Mouse (Mus musculus): ENCODE data around the gene Fxyd3.

Fxyd3 gene

GRCm38 (mm10) chr7:31098697-31099611 lies 22.4 kb upstream of the Fxyd3 start:
- in situ Hi-C loops (cut with MboI, MseI): loop anchor here (5.0 kb wide), 1 partner anchor 107 kb away; no protein-coding TSS in a partner anchor

- in situ Hi-C loops (cut with MboI, MseI): loop anchor here (5.0 kb wide), 1 partner anchor 105 kb away; no protein-coding TSS in a partner anchor
Measured at GRCm38 (mm10) chr7:31097583-31098248, 21.2 kb upstream of the Fxyd3 start.

DNA sequence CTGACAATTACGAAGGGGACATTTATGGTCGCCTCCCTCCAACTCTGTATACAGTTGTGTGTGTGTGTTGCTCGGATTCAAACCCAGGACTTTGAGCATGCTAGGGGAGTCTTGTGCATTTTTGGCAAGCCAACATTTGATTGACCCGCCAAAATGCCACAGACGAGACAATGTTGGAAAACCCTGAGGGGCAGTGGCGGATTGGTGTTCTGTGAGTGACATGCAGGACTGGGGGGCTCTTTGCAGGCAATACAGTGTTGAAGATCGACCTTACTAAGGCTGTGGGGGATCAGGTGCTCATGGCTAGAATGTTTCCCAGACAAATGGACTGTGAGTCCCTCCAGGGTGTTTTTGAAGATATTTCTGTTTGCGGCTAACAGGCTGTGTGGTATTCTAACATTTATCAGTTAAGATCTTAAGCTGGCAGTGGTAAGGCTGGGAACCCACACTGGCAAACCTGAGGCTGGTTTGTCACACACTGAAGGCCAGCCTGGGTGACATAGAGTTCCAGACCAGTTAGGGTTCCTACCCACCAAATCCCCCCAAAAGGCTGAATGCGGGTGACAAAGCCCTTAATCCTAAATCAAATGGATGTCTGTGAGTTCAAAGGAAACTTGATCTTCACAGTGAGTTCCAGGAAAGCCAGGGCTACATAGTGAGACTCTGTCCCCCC lies 20.5 kb upstream of the Fxyd3 start:
- in situ Hi-C loops (cut with MboI, MseI): loop anchor here (5.0 kb wide), 1 partner anchor 105 kb away; no protein-coding TSS in a partner anchor

DNA sequence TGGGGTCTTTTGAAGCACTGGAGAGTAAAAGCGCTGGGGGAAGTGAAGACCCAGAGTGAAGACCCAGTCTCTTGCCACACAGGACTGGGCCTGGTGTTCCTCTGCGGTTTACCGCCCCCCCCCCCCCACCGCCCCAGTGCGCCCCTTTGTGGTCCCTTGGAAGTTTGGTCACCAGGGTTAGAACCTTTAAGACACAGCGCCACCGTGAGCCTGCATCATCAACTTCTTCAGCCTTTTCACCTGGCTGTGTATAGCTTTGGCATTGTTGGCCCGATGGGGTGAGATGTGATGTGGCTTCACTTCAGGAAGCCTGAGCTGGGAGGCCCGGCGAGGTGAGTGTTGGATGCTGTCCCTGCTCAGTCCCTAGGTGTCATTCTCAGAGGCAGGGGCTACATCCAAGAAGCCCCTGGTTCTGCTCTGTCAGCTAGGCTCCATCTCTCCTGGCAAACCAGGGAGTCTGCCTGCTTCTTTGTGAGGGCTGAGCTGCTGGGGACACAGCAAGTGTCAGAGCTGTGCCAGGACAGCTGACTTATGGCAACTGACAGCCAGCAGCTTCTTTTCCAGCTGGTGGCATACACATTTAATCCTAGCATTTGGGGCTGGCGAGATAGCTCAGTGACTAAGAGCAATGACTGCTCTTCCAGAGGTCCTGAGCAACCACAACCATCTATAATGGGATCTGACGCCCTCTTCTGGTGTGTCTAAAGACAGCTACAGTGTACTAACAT lies 18.4 kb upstream of the Fxyd3 start:
- in situ Hi-C loops (cut with MboI, MseI): loop anchor here (5.0 kb wide), 1 partner anchor 103 kb away; no protein-coding TSS in a partner anchor

DNA sequence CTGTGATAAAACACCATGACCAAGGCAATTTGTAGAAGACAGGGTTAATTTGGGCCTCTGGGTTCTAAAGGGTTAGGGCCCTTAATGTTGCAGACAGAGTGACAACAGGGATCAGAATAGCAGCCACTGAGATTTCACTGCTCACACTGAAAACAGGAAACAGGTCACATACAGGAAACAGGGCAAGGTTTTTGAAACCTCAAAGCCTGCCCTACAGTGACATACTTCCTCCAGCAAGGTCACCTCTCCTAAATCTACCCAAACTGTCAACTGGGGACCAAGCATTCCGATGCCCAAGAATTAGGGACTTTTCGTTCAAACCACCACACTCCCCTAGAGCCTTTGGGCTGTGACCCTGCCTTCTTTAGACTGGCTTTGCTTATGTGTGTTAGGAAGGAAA lies 13.2 kb upstream of the Fxyd3 start:
- in situ Hi-C loops (cut with MboI, MseI): no loop called here

DNA sequence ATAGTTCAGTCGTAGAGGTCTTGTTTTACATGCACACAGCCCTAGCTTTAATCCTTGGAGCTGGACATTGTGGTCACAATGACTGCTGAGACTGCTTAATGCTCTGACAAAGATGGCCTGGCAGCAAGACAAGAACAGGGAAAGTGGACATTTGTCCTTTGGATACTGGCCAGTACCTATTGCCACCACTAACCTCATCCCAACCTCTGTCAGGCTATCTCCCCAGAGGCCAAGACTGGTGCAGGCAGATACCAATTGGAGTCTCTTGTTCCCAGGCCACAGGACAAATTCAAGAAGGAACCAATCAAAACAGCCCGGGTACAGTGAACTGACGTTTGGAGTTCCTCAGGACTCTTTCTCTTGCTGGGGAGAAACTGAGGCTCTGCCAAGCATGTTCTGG lies 11.7 kb upstream of the Fxyd3 start:
- in situ Hi-C loops (cut with MboI, MseI): no loop called here

DNA sequence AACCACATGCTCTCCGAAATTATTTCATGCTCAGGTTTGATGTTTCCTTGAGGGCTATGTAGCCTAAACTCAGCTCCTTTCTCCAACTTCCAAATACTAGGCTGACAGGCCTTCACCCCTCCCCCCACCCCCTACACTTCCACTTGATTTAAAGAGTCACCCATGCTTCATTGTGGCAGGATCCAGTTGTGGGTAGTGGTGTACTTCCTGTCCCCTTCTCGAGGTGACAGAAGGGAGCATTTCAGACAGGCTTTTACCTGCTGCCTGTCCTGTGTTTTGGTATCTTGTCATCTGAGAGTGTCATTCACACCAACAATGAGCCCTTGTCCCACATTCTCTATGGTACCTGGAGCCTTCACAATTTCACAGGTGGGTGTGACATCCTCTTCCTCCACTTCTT lies 10.8 kb upstream of the Fxyd3 start:
- in situ Hi-C loops (cut with MboI, MseI): no loop called here

- in situ Hi-C loops (cut with MboI, MseI): no loop called here
Measured at GRCm38 (mm10) chr7:31086175-31086755, 9.8 kb upstream of the Fxyd3 start.

DNA sequence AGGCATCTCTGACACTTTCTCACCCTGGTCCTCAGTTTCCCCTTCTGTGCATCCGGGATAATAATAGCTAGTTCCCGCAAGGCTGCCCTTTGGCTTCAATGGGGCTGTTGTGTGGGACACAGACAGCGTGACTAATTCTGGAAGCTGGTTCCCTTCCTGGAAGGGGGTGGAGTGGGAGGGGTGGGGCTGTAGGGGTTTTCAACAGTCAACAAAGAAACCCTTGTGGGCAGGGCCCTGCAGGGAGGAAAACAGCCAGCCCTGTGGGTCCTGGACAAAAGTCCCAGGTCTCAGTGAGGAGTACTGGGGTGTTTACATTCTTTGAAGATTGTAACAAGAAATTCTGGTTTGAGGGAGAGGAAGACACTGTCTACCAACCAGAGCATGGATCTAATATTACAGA lies 8.7 kb upstream of the Fxyd3 start:
- in situ Hi-C loops (cut with MboI, MseI): no loop called here

GRCm38 (mm10) chr7:31084140-31084539 lies 7.6 kb upstream of the Fxyd3 start:
- in situ Hi-C loops (cut with MboI, MseI): no loop called here

GRCm38 (mm10) chr7:31082831-31083588 lies 6.5 kb upstream of the Fxyd3 start:
- in situ Hi-C loops (cut with MboI, MseI): no loop called here

DNA sequence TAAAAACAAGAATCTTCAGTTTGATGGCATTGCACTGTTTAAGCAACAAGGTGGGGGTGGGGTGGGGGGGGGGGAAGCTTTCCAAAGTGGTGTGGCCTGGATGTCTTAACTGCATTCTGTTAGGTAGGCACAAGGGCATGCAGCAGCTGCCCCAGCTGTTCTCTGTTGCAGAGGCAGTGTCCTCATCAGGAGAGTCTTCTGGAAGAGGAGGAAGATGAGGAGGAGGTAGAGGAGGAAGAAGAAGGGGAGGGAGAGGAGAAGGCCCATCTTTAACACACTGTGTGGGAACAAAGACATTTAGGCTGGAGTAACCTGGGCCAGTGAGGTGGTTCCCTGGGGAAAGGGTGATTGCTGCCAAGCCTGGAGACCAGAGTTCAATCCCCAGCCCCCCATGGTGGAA lies 5.6 kb upstream of the Fxyd3 start:
- in situ Hi-C loops (cut with MboI, MseI): no loop called here

DNA sequence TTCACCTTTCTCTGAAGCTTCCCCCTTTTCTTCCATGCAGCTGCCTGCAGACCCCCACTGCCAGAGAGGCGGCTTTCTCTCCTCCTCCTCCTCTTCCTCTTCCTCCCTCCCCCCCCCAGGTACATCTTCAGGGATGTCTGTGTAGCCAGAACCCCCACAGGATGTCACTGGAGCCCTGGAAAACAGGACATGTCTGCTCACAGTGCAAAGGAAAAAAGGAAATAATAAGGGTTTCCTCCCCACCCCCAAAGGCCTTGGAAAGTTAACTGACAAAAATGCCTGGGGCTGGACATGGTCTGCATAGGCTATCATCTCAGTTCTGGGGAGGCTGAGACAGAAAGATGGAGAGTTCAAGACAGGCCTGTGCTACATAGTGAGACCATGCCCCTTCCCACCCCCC lies 4.6 kb upstream of the Fxyd3 start:
- in situ Hi-C loops (cut with MboI, MseI): no loop called here

DNA sequence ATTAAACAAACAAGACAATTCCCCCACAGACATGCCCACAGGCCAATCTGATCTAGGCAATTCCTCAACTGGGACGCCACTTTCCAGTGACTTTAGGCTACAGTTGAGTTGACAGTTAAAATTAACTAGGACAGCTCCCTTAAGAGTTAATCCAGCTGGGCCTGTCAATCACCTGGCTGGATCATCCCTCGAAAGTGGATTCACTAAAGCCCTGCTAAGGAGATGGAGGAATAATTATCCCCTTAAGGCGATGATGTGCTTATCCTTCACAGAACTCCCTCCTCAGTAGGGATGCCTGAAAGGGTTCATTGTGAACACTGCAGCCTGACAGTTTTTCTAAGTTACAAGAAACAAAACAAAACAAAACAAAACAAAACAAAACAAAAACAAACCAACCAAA lies 4.1 kb upstream of the Fxyd3 start:
- in situ Hi-C loops (cut with MboI, MseI): no loop called here

GRCm38 (mm10) chr7:31079670-31080069 lies 3.2 kb upstream of the Fxyd3 start:
- in situ Hi-C loops (cut with MboI, MseI): no loop called here

DNA sequence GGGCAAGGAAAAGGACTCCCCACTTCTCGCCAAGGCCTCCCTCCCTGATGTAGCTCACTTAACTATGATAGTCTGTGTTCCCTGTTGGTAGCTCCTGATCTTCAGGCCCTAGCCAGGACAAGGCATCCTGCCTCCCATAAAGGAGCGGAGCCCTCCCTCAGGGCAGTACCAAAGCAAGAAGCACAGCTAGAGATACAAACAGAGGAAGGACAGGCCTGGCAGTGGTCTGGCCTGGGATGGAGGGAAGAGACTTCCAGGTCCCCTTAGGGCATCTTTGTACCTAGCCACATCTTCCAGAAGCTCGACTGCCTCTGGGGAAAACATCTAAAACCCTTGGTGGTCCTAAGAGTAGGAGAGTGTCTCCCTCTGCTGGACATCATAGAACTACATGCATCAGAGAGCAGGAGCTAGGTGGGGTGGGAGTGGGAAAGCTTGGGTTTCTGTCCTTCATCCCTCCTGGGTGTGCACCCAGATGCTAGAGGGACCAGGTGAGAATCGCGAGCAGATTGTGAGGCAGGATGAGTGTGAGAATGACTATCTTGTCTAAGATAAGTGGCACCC lies 1.5 kb upstream of the Fxyd3 start:
- in situ Hi-C loops (cut with MboI, MseI): no loop called here

- in situ Hi-C loops (cut with MboI, MseI): no loop called here
Measured at GRCm38 (mm10) chr7:31077470-31077869, 966 bp upstream of the Fxyd3 start.

DNA sequence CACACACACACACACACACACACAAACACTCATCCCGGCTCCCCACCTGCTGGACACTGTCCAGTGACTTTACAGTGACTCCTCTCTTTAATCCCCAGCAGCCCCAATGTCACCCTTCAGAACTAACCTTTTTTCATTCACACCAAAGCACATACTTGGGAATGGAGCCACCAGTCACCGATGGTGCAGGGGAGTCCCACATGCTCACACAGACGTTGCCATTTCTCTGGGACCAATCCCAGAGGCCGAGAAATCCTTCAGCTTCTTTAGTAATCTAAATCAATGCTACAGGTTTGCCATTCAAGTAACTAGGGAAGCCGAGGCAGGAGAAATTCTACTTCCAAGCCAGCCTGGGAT lies 1.8 kb downstream of the Fxyd3 start:
- in situ Hi-C loops (cut with MboI, MseI): no loop called here

DNA sequence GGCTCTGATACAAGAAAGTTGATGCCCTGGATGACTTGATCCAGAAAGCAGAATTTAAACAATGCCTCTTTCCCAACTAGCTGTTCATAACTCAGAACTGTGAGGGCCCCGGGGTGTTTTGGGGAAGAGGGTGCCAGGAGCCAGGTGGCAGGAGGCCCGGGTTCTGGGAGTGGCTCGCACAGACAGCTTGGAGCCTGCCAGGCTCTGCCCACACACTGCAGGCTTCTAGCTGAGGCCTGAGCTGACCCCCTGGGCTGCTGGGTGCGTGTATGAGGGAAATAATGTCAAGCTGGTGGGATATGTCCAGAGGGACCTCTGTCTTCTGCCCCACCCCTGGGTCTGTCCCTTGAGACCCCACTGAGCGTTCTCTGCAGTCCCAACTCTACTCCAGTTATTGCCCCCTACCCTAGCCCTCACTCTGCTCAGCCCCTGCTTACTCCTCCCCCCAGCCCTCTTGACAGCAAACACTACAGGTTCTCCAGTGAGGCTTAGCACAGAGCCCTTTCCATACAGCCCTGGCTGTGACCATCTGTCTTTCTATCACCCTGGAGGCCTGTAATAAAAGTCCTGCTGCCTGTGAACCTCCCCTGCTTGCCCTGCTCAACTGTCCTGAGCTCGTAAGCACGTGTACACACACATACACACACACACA lies 2.3 kb downstream of the Fxyd3 start:
- in situ Hi-C loops (cut with MboI, MseI): no loop called here

- in situ Hi-C loops (cut with MboI, MseI): no loop called here
Measured at GRCm38 (mm10) chr7:31073546-31073945, 3.0 kb downstream of the Fxyd3 start.

All from T-helper 1 cell (primary cell).